Mouse (Mus musculus) retina, embryonic 14.5 days (tissue): ENCODE results near the gene Dennd1a.

ENCODE experiments used
- DNase-seq: peaks from one replicate; pipeline ENCODE4 v3.0.0-alpha.2; 2015; ENCODE audit warnings: low spot score

Dennd1a gene

DNA sequence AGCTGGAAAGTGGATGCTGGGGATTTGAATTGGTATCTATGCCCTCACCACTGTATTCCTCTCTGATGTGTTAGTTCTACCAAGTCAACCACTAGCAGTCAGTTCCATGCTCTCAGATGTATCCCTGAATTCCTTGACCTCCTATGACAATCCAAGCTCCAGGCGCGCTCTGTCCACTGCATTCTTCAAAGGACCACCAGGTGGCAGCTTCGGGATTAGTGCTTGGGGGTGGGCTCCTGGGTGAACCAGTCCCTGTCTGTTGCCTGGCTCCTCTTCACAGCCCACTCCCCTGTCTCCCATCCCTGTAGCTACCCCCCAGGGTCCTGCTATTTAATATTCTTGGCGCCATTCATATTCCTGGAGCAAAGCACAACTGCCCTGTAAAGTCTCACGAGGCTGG, 512.6 kb downstream of the Dennd1a start:
- peak; percentile 90 for DNase-seq

DNA sequence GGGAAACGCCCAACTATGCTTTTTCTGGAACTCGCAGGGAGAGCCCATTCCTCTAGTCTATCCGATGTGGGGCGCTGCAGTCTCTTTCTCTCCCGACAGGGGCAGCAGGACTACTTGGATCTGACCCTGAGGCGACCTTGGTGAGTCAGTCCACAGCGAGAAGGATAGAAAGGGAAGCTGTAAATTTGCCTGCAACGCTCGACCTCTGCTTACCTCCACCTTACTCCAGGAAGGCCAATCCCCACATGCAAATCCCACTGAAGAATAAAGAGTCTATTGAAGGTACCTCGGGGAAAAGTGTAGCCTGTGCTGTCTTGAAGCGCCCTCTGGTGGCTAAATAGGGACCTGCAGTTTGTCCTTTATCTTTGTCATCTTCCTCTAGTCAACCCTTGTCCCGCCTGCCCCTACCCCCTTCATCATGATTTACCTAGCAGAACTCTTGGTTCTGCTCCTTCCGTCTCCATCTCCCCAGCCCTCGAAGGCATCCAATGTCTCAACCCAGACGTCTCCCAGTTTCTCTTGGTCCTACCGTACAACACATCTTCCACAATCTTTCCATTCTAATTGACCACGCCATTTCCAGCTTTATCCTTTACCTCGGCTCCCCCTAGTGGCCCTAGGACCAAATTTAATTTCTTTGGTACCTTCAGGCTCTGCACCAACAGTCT, 515.4 kb downstream of the Dennd1a start:
- DNase-seq = peak; percentile 95

DNA sequence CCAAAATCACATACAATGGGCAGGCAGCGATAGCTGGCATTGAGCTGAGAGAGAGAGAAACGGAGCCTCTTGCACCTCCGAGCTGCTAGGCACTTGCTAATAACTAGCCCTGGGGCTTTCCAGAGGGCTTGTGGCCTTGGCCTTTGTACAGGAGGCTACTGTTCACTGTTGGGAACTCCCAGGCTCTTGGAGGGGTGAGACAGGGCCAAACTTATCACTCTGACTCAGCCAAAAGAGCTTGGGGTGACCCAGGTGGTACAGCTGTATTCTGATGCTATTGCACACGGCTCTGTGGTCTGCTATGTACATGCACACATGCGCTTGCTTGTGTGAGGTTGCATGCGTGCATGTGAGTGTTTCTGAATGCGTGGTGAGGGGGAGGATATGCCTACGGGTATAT, 517.4 kb downstream of the Dennd1a start:
- DNase-seq = no peak

DNA sequence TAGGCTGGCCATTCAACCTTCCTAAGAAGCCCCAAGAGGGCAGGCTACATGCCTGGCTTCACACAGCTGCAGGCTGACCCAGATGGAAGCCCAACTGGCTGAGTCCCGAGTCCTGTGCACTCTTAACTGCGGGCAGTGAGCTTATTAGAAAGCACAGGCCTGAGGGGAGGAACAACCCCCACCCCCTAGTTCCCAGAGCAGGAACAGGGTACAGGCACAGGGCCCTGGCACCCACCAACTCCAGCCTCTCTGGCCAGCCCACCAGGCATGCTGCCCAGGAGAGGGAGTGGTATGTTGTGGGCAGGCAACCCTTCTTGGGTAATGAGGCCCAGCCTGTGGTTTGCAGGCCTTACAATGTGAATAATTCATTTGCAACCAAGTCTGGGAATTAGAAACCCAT, 518.3 kb downstream of the Dennd1a start:
- peak; percentile 29 for DNase-seq

DNA sequence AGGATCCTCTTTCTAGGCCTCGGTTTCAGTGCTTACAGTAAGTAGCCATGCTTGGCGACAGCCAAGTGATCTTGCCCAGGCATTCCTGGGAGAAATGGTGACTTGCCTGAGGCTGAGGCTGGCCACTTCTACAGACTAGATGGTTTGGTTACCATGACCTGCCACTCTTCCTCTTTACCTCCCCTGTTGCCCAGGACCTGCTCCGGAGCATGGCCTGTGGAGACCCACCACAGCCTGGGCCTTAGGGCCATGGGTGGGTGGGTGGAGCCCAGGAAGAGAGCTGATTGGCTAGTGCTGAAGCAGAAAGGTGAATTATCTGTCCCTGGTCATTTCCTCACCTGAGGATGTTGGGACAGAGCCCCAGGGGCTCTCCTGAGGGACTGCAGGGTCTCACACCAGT, 519.5 kb downstream of the Dennd1a start:
- no peak for DNase-seq

DNA sequence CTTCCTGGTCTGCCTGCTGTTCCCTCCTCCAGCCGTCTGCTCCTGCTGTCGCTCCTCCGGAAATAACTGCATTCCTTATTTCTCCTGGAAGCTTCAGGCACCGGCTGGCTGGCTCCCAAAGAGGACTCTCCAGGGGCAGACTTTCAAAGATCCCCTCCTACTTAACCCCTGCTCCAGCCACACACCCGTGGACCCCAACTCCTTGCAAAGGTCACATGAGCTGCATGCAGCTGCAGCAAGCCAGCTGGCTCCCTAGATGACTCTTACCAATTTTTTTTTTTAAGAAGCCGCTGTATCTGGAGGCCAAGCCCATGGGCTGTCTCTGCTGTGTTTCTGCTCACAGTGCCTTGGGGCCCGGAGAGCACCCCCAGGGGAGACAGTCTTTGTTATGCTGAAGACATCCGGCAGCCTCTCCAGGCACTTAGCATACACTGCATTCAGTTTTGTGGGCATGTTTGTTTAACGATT, 520.1 kb downstream of the Dennd1a start:
- DNase-seq = peak; percentile 27

DNA sequence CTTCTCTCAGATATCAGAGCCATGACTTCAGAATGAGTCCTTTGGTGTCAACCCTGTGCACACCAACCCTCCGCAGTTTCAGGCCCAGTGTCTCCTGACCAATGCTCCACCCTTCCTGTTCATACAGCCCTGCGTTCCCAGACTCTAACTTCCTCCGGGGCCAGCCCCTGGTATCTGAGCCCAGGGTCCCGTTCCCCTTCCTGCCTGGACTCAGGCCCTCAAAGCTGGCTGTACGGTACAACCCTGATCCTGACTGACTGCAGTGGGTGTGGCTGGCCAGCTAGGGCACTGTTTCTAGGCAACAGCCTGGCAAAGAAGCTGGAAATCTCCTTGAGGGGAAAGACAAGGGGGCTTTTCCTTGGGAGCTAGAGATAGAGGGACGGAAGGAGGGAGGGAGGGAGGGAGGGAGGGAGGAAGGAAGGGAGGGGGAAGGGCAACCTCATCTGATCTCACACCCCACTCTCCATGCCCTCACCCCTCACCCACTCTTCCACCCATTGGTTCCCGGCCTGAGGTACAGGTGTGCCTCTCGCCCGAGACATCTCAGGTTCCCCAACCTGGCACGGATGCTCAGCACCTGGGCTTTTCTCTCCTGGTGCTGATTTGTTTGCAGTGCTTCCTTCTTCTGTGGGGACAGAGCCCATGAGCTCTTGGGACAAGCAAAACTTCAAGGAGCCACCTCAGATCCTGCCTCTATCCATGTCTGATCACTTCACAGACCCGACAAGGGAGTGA, 521.0 kb downstream of the Dennd1a start:
- DNase-seq = no peak

DNA sequence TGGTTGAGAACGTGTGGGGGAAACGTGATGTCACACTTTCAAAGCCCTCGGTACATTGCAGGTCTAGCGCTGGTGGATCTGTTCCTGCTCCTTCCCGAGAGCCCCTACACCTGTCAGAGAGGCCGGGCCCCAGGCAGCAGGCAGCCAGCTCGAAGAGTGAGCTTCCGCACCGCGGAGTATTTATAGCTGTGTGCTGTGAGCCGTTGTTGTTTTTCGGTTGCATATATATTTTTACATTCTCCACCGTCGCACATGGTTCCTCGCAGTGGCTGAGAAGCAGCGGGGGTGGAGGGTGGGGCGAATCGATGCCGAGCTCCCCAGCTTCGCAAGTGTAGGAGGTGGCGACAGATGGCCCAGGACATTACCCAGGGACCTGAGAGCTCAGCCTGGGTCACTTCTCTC, 522.1 kb downstream of the Dennd1a start:
- DNase-seq = no peak

DNA sequence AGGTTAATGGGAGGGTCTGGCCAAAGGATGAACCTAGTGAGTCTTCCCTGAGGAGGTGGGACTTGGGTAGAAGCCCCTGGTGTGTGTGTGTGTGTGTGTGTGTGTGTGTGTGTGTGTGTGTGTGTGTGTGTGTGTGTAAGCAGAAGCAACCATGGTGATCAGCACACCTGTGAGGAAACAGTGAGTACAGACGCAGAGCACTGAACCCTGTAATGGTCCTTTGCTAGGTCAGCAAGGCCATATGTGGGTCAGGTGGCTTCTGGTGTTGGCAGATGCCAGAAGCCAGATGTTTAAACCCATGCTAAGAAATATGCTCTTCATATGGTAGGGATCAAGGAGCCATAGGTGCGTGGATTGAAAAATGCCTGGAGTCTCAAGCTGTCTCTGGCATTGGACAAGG, 522.7 kb downstream of the Dennd1a start:
- no peak for DNase-seq

DNA sequence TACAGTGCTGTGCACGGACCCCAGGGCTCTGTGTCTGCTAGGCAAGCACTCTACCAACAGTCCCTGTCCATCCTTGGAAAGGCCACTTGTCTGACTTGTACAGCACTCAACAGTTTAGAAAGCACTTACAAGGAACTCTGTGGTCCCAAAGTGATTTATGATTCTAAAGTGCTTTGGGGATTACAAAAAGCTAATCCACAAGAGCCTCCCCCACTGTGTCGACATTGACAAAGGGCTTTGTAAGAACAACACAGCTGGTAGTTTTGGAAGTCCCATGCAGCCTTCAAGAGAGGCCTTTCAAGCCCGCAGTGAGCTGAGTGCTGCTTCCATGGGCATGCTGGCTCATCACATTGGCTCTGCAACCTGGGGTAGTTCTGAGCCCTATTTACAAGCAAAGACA, 523.6 kb downstream of the Dennd1a start:
- no peak for DNase-seq

DNA sequence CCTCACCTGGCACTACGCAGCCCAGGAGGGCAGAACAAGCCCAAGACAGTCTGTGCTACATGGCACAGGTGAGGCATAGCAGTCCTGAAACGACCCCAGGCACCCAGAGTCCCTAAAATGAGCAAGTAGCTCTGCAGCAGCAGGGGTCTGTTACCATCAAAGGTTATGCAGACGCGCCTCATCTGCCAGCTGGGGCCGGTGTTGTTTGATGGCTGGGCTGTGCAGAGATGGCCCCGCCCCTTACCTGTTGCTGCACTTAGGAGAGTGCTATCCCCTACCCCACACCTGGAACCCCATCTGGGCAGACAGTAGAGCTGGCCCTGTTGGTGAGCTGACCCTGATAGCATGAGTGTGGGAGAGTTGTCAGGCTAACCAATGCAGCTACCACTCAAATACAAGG, 526.6 kb downstream of the Dennd1a start:
- no peak for DNase-seq

DNA sequence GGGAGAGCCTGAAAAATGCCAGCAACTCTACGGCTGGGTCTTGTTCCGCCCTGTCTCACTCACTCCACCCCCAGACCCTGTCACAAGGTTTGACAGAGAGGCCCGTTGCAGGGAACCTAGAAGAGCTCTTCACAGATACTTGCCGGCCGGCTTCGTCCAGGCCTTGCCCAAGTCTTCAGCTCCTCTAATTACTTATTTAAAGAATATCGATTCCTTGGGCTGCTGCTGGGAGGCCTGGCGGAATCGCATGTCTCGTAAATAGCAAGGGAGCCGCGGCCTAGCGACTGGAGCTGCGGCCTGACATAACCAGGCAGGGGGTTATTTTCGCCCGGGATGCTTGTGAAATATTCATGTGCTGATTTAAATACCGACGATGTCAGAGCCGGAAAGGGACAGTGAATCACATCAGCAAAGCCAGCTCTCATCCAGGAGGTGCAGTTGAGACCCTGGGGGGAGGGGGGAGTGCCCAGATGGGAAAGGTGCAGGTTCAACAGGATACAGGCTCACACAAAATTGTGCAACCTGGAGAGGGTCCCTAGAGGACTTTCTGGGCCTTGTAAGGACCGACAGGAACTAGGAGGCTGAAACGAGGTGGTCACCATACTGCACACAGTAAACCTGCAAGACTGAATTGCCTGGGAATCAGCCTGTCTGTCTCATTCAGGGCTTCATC, 528.7 kb downstream of the Dennd1a start:
- DNase-seq = peak; percentile 64

DNA sequence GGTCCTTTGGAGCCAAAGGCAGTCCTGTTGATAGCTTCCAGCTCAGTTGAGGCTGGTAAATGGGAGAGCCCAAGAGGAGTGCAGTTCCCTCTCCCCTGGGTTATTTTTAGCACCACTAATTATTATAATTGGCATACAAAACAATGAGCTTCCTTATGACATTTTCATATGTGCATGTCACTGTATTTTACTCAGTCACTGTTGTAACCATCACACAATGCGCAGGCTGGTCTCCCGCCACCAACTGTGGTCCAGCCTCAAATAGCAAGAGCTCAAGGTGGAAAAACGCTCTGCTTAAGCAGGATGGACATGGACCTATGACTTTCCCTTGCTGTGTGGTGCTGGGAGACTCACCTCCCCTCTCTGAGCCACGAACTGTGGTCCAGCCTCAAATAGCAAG, 529.4 kb downstream of the Dennd1a start:
- no peak for DNase-seq

DNA sequence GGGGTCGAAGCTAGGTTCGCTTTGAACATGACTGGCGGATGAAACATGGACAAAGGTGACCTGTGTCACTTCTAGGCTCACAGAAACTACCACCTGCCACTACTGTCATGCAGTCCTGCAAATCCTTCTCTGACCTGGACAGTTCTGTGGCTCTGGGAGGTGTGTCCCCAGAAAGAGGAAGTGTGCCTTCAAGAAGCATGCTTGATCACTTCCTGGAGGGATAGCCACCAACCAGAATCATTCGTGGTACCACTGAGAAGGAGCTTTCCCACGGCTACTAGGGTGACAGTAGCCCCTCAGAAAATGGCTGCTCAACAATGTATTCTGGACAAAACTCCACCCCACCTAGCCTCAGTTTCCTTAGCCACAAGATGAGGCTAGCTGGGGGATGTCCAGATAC, 530.2 kb downstream of the Dennd1a start:
- DNase-seq = no peak

DNA sequence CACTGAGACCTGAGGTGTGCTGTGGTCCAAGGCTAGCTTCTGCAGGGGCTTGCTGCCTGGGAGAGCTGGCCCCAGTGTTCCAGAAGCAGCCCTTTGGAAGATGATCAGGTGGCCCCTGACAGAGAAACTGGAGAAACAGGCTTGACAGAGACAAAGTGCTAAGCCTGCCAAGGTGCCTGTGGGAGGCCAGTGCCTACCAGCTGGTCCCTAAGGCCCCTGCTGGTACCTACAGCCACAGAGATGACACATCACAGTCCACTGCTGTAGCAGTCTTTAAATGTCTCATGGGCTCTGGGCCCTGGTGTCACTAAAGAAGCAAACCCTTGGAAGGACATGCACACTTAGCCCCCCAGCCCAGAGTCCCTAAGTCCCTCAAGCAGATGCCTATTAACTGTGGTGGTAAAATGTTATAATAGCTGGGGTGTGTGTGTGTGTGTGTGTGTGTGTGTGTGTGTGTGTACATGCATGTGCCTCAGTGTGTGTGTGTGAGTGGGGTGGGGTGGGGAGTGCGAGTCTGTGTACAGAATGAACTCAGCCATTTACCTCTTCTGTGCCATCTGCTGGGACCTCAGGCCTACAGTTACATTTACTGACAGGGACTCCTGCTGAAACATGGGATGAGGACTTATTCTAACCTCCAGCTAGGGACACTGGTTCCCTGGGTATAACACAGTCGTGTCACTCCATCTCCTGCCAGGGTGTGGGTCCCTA, 530.8 kb downstream of the Dennd1a start:
- no peak for DNase-seq

DNA sequence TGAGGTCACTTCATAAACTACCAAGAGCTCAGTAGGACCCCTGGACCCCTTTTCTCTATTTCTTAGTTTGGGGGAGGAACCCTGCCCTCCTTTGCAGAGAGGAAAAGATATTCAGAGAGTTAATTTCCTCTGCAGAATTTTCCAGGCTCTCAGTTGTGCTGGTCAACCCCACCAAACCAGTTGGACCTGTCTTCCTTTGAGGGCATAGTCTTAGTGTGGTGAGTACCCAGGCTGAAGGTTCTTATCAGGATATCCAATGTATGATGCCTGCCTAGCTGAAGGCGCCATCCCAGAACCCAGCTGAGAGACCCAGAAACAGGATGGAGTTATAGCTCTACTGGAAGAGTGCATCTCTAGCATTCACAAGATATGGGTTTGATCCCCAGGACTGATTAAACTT, 536.1 kb downstream of the Dennd1a start:
- no peak for DNase-seq

DNA sequence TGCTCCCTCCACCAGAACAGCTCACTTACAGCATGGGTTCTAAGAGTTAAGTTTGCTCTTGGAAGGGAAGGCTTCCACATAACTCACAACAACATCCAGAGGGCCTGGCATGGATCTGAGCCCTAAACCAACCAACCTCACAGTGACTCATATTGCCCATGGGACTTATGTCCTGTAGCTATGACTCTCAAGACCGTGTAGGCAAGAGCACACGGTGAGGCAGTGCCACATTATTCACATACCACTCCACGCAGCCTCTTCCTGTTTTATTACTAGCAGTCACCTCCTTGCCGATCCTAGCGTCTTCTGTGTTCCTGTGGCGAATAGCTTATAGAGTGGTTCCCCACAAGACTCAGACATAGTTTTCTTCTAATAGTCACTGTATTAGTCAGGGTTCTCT, 537.9 kb downstream of the Dennd1a start:
- DNase-seq = no peak
